Mouse (Mus musculus) kidney, embryonic 15.5 days (tissue): ENCODE results near the gene Pde4dip. TPM values are rescaled to one million over a fixed set of nuclear protein-coding genes. Genes with fewer than 3 reads are reported as not detected.
A peak's percentile ranks its signal among the peaks of the same experiment; 100 is the strongest.

ENCODE experiments used
- ATAC-seq: fragments of 200-750 bp; cut with Nextera tagmentation; replicated peaks from 2 replicates; pipeline ENCODE4 v1.8.0; 2017; ENCODE audit warnings: moderate TSS enrichment; ENCODE audit not compliant: low FRiP score
- H3K27ac ChIP-seq: fragments of 300-500 bp; sonication (generic); 2 replicates; pipeline ENCODE4 v1.5.1; 2015; ENCODE audit warnings: mild to moderate bottlenecking, inconsistent platforms
- H3K27me3 ChIP-seq: fragments of 300-500 bp; sonication (generic); 2 replicates; pipeline ENCODE4 v1.6.1; 2015; ENCODE audit warnings: inconsistent platforms
- H3K36me3 ChIP-seq: fragments of 300-500 bp; sonication (generic); 2 replicates; pipeline ENCODE4 v1.6.1; 2015; ENCODE audit warnings: inconsistent platforms
- H3K4me1 ChIP-seq: fragments of 300-500 bp; sonication (generic); 2 replicates; pipeline ENCODE4 v1.6.1; 2015; ENCODE audit warnings: inconsistent platforms
- H3K4me2 ChIP-seq: fragments of 300-500 bp; sonication (generic); 2 replicates; pipeline ENCODE4 v1.6.1; 2015; ENCODE audit warnings: moderate library complexity, mild to moderate bottlenecking, inconsistent platforms
- H3K4me3 ChIP-seq: fragments of 300-500 bp; sonication (generic); replicated peaks from 2 replicates; pipeline ENCODE4 v1.5.1; 2015; ENCODE audit warnings: mild to moderate bottlenecking, inconsistent platforms
- H3K9ac ChIP-seq: fragments of 300-500 bp; sonication (generic); 2 replicates; pipeline ENCODE4 v1.6.1; 2015; ENCODE audit warnings: mild to moderate bottlenecking, inconsistent platforms
- H3K9me3 ChIP-seq: fragments of 300-500 bp; sonication (generic); replicated peaks from 2 replicates; pipeline ENCODE4 v1.6.1; 2016; ENCODE audit warnings: inconsistent platforms
- WGBS: fragments of 180-500 bp; shearing (Covaris S2); methylation state at CpG from one replicate; pipeline ENCODE4 v1.1.7; 2015; ENCODE audit warnings: mixed read lengths; 5-methylcytosine and 5-hydroxymethylcytosine counted together
- polyA plus RNA-seq: library from polyadenylated mRNA; unstranded; fragments of >200 nt; fragmentation: Nextera tagmentation; extraction: Ambion mirVana; gene quantifications from 2 replicates; pipeline ENCODE4 v1.2.1, GENCODE M21; 2015

Gene Pde4dip
- polyA plus RNA-seq: 23.2 and 23.5 TPM in 2 replicates

DNA sequence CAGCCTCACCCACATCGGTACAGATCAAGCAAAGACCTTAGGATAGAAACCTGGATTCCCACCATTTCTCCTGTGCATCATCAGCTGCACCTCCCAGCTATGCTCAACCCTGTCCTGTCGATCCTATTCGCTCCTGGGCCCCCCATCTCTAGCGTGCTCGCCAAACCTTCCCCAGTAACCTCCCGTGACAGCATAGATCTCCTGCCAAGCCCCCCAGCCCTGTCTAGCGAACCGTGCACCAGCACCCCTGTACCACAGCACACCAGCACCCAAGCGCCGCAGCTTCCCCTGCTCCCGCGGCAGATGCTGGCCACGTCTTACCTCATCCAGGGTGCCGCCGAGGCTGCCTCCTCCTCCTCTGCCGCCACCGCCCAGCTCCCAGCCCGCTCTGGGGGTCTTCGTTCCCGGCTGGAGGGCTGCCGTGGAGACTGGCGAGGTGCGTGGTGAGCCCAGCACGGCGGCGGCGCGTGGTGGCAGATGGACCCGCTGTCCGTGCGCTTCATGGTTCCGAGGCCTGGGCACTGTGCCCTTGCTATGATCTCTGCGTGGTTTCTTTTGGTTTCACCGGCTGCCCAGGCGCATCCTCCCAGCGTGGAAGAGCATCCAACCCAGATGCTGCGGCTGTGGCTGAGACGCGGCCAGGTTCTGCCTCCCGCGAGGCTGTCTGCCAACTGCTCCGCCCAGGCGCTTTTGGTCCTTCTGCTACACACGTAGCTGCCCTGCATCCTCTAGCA is at the start of gene Pde4dip:
TSS of gene Pde4dip (minus strand) at position 540 of the 734 bp plus-strand sequence.
- H3K27ac ChIP-seq: no peak within 1 kb of the TSS
- H3K27me3 ChIP-seq: peaks cover 56% of the 10 kb centered on the region
- H3K9me3 ChIP-seq: no peaks in the 10 kb centered on the region
- peaks cover 8% of the 10 kb centered on the region for H3K4me1 ChIP-seq
- H3K4me3 ChIP-seq: peak within 1 kb of the TSS; percentile 43
- WGBS: 2% methylated on average over 44 of the region's 44 CpGs
- no peaks in the 10 kb centered on the region for H3K36me3 ChIP-seq
- ATAC-seq: 0 out of 2 replicates have a peak, but pooled peaks have one; percentile 52
- peak within 1 kb of the TSS; percentile 85 for H3K4me2 ChIP-seq
- H3K9ac ChIP-seq: peak within 1 kb of the TSS; percentile 41

DNA sequence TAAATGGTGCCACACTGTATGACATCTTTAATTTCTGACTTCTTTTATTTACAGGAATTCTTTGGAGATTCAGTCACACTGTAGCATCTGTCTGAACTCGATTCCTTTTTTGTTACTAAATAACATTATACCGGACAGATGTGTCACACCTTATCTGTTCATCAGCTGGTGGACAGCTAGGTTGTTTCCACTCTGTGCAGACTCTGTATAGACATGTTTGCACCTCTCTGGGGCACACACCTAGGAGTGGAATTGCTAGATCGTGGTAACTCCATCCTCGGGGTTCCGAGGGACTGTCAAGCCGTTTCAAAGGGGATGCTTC is 49.4 kb upstream of the Pde4dip start:
- no peaks in the 10 kb centered on the region for H3K36me3 ChIP-seq
- H3K27me3 ChIP-seq: no peaks in the 10 kb centered on the region
- H3K9me3 ChIP-seq: no peaks in the 10 kb centered on the region
- peak overlapping the region; percentile 88 for H3K27ac ChIP-seq
- no peak overlapping the region for H3K4me3 ChIP-seq
- no peak for ATAC-seq
- peaks cover 72% of the 10 kb centered on the region for H3K4me1 ChIP-seq
- H3K9ac ChIP-seq: no peak overlapping the region
- 0 out of 2 replicates have a peak overlapping the region, but pooled peaks have one; percentile 19 for H3K4me2 ChIP-seq
- WGBS: 29% methylated on average over 6 of the region's 6 CpGs

DNA sequence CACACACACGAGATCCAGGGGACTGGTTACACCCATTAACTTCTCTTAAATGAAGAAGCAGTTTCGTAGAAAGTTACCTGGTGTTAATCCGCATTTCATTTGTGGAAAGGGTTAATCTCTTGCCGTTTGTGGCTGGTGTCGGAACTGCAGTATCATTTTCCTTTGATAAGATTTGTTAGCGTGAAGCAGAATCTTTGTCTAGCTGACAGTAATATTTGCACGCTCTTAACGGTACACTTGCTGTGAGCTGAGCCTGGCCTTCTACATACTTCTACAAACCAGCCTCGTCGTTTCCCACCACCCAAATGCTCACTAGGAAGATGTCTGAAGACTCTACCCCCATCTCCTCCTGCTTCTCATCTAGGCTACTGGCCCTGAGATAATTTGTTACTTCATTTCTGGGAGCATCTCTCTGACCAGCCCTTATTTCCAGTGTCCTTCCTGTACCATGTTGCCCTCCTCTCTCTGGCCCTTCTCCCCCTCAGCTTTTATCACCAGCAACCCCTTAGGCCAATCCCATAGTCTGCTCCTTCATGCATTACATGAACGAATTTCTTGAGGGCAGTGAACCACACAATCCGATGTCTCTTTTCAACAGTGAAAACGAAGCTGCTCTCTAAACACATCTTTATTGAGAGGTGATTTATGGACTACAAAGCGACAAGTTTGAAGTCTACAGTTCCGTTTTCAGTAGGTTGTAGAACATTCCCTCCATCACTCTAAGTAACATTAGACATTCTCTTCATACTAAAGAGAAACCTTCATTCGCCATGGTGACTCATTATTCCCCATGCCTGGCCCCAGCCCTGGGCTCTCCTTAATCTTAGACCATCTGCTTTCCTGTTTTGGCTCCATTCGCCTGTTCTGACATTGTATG is 48.8 kb upstream of the Pde4dip start:
- WGBS: 19% methylated on average over 17 of the region's 17 CpGs
- Histone ChIP-seq H3K27me3 (no peaks in the 10 kb centered on the region), H3K9ac (no peak overlapping the region), H3K36me3 (no peaks in the 10 kb centered on the region), H3K4me1 (peaks cover 72% of the 10 kb centered on the region), H3K4me3 (0 out of 2 replicates have a peak overlapping the region, but pooled peaks have one; percentile 5), H3K4me2 (peak overlapping the region; percentile 19), H3K27ac (peak overlapping the region; percentile 88), H3K9me3 (no peaks in the 10 kb centered on the region)
- peak; percentile 84 for ATAC-seq

DNA sequence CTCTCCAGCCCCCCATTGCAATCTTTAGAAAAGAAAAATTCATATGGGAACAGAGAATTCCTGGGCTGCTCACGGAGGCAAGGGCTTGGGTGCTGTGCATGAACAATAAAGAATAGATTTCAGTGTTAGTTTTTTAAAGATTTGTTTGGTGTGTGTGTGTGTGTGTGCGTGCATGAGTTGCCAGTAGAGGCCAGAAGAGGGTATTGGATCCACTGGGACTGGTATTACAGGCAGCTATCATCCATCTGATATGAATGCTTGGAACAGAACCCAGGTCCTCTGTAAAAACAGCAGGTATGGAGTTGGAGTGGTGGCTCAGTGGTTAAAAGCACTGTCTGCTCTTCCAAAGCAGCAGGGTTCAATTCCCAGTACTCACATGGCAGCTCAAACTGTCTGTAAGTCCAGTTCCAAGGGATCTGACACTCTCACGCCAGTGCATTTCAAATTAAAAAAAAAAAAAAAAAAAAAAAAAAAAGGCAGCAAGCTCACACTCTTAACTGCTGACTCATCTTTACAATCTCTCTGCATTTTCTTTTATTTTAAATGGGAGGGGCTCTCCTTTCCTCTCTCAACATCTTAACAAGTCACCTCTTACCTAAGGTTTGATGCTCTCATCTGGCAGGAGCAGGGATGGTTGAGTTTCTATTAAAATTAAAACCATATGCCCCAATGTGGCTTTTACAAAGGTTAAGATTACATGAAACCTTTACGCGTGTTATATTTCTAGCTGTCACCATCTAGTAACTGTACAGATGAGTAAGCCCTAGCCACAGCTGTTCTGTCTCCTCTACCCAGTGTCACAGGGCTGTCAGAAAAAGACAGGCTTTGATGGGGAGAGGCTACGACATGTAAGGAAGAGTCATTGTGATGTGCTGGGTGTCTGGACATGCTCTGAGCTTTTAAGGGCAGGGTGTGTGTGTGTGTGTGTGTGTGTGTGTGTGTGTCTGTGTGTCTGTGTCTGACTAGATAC is 46.1 kb upstream of the Pde4dip start:
- no peak for ATAC-seq
- Histone ChIP-seq H3K9ac (no peak overlapping the region), H3K4me1 (peaks cover 69% of the 10 kb centered on the region)

DNA sequence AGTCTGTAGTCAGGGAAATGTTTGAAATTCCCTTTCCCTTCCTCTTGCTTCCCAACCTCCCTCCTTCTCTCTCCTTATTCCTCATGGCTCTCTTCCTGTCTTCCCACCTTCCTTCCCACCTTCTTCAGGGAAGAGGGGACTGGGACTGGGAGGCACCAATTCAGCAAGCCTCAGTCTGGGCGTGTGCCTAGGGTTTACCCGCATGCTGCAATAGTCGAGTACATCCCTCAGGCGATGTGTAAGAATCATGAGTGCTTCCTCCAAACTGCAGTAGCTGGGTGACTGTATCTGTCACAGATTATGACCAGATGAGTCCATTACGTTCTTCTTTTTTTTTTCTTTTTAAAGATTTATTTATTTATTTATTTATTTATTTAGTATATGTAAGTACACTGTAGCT is 45.3 kb upstream of the Pde4dip start:
- H3K27me3 ChIP-seq: no peaks in the 10 kb centered on the region
- 86% methylated on average over 5 of the region's 5 CpGs for WGBS
- H3K36me3 ChIP-seq: no peaks in the 10 kb centered on the region
- H3K4me2 ChIP-seq: no peak overlapping the region
- no peak overlapping the region for H3K4me3 ChIP-seq
- H3K9me3 ChIP-seq: no peaks in the 10 kb centered on the region
- H3K27ac ChIP-seq: no peak overlapping the region
- no peak for ATAC-seq
- no peak overlapping the region for H3K9ac ChIP-seq
- peaks cover 65% of the 10 kb centered on the region for H3K4me1 ChIP-seq

More for the DNA sequence above, 46.1 kb upstream of the Pde4dip start:
- no peak overlapping the region for H3K27ac ChIP-seq
- H3K4me2 ChIP-seq: no peak overlapping the region
- no peaks in the 10 kb centered on the region for H3K36me3 ChIP-seq
- no peak overlapping the region for H3K4me3 ChIP-seq
- H3K9me3 ChIP-seq: no peaks in the 10 kb centered on the region
- H3K27me3 ChIP-seq: no peaks in the 10 kb centered on the region
- 76% methylated on average over 6 of the region's 6 CpGs for WGBS

DNA sequence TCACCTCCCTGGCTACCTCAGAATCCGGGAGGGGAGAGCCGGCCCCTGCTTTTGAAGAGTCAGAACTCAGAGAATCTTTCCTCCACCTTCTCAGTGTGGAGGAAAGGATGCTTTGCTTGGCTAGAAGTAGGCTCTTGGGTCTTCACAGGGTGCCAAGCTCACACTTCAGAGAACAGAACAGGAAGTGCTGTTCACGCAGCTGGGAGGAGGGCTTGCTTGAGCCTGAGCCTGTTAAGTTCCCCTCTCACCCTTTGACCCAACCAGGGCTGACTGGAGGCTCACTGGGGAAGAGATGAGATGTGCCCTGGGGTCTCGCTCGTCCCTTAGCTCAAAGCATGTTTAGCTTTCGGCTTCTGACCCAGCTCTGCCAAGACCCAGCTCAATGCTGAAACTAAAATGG is 44.7 kb upstream of the Pde4dip start:
- 0 out of 2 replicates have a peak overlapping the region, but pooled peaks have one; percentile 6 for H3K27ac ChIP-seq
- no peak for ATAC-seq
- H3K4me3 ChIP-seq: no peak overlapping the region
- H3K9ac ChIP-seq: no peak overlapping the region; the same call in 1 of the 2 replicates
- no peaks in the 10 kb centered on the region for H3K36me3 ChIP-seq
- H3K4me2 ChIP-seq: no peak overlapping the region
- peaks cover 61% of the 10 kb centered on the region for H3K4me1 ChIP-seq
- no peaks in the 10 kb centered on the region for H3K9me3 ChIP-seq
- WGBS: 34% methylated on average over 6 of the region's 6 CpGs
- H3K27me3 ChIP-seq: no peaks in the 10 kb centered on the region

DNA sequence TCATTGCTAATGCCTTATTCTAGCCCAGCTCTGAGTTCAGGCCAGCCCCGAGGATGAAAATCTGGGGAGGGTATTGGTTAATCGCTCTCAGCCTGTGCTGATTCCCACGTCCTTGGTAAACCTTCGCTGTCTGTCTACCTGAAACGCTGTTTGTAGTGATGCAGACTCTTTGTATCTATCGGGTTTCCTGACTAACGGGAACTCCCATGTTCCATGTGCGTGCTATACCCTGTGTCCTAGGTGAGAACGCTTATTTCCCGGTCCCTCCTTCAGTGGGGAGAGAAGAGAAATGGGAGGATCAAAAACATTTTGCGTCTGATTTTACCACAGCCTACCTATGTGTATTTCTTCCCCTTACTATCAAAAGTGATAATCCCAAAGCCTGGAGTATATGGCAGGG is 44.3 kb upstream of the Pde4dip start:
- ATAC-seq: no peak
- Histone ChIP-seq H3K36me3 (no peaks in the 10 kb centered on the region), H3K9ac (no peak overlapping the region), H3K27ac (0 out of 2 replicates have a peak overlapping the region, but pooled peaks have one; percentile 27), H3K9me3 (no peaks in the 10 kb centered on the region), H3K4me3 (no peak overlapping the region), H3K27me3 (no peaks in the 10 kb centered on the region), H3K4me1 (peaks cover 56% of the 10 kb centered on the region), H3K4me2 (peak overlapping the region; percentile 50; the same call in 1 of the 2 replicates)
- 41% methylated on average over 11 of the region's 11 CpGs for WGBS

DNA sequence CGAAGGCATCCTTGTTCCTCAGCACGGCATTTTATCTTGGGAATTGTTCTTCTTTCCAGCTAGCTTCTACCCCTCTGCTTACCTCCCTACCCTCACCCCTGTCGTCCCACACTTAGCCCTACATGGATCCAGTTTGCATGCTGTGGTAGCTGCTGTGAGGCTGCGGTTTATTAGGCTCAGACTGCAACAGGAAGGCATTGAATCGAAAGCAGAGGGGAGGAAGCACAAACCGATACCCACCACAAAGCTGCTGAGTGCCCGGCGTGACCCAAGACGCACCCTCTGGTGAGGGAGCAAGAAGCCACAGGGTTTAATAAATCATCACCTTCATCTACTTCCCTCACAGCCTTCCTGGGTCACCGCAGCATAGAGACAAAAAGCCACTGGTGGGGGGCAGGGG is 43.6 kb upstream of the Pde4dip start:
- peak; percentile 26 for ATAC-seq
- Histone ChIP-seq H3K4me2 (peak overlapping the region; percentile 50), H3K9ac (no peak overlapping the region), H3K4me3 (peak overlapping the region; percentile 16; the same call in 1 of the 2 replicates), H3K27ac (peak overlapping the region; percentile 23; the same call in 1 of the 2 replicates), H3K4me1 (peaks cover 50% of the 10 kb centered on the region), H3K36me3 (no peaks in the 10 kb centered on the region), H3K27me3 (no peaks in the 10 kb centered on the region), H3K9me3 (no peaks in the 10 kb centered on the region)
- 4% methylated on average over 10 of the region's 10 CpGs for WGBS

DNA sequence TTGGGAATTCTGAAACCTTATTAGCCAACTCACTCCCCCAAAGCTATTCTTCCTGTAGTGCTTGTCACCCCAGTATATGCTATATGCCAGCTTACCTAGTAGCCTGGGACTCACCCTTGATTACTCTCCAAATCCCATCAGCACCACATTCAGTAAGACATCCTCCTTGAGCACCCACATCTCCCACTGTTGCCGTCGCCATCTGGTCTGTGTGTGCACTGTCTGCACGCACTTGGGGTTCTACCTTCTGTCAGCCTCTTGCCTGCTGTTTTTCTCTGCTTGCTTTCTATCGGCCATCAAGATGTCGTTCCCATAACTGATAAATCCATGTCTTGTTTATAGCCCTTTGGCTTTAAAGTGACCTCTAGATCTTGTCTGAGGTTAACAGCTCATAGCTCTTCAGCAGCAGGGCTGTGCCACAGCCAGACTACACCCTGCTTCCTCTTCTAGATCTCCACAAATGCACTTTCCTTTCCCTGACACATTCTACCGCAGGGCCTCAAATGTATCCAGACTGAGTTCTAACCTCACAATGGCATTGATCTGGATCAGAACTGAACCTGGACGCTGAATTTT is 42.9 kb upstream of the Pde4dip start:
- 61% methylated on average over 7 of the region's 7 CpGs for WGBS
- H3K4me1 ChIP-seq: peaks cover 45% of the 10 kb centered on the region
- H3K9me3 ChIP-seq: no peaks in the 10 kb centered on the region
- peak overlapping the region; percentile 50 for H3K4me2 ChIP-seq
- H3K27ac ChIP-seq: no peak overlapping the region
- no peak for ATAC-seq
- H3K4me3 ChIP-seq: no peak overlapping the region
- H3K27me3 ChIP-seq: no peaks in the 10 kb centered on the region
- H3K9ac ChIP-seq: 0 out of 2 replicates have a peak overlapping the region, but pooled peaks have one; percentile 6
- H3K36me3 ChIP-seq: no peaks in the 10 kb centered on the region

DNA sequence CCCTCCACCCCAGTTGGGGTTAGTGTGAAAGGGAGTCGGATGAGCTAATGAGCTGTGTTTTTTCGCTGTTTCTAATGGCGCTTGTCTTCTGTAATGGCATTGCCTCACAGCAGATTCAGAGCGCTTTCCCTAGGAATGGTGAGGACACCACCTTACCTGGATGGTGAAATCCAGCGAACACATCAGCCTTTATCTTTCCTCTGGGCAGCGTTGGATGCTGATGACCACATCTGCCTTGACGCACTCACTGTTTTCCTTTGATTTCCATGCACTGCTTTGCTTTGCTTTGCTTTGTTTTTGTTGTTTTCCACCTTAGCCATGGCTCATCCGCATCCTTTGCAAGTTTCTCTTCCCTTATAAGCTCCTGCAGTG is 42.3 kb upstream of the Pde4dip start:
- Histone ChIP-seq H3K36me3 (no peaks in the 10 kb centered on the region), H3K4me3 (no peak overlapping the region), H3K9me3 (no peaks in the 10 kb centered on the region), H3K4me2 (no peak overlapping the region), H3K27ac (no peak overlapping the region), H3K4me1 (peaks cover 44% of the 10 kb centered on the region), H3K27me3 (no peaks in the 10 kb centered on the region), H3K9ac (no peak overlapping the region)
- 72% methylated on average over 8 of the region's 8 CpGs for WGBS
- no peak for ATAC-seq

DNA sequence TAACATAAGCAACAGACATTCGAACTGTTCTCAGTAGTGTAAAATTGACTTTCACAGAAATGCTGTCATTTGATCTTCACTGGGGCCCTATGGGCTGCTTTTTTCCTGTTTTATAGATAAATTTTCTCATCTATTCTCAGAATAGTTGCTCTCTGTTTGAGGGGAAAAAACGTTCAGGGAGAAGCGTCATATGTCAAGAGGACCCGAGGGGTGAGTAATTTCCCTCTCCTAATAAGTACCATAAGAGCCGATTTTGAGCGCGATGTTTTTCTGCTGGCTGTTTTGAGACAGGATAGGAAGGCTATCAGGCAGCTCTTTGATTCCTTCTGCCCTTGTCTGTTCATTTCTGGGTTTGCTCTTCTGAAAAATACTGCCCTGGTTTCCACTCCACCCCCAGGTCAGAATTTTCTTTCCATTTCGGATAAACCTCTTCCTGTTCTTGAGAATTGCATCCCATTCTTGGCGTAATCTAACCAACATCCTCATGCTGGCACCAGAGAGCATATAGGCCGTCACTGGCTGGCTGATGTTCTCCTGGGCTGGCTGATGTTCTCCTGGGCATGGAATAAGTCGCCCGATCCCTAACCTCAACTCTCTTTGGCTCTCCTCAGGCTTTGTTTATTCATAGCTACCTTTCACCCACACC is 41.8 kb upstream of the Pde4dip start:
- H3K36me3 ChIP-seq: no peaks in the 10 kb centered on the region
- H3K27ac ChIP-seq: no peak overlapping the region
- ATAC-seq: no peak
- no peaks in the 10 kb centered on the region for H3K27me3 ChIP-seq
- peaks cover 40% of the 10 kb centered on the region for H3K4me1 ChIP-seq
- H3K4me3 ChIP-seq: no peak overlapping the region
- H3K9ac ChIP-seq: no peak overlapping the region
- 46% methylated on average over 12 of the region's 12 CpGs for WGBS
- no peaks in the 10 kb centered on the region for H3K9me3 ChIP-seq
- H3K4me2 ChIP-seq: no peak overlapping the region
